Mouse (Mus musculus) limb, embryonic 13.5 days (tissue): ENCODE data around the gene Tll2. TPM values are rescaled to one million over a fixed set of nuclear protein-coding genes. Genes with fewer than 3 reads are reported as not detected.

Source experiments
- ATAC-seq: fragments of 200-750 bp; cut with Nextera tagmentation; 2 replicates; pipeline ENCODE4 v1.8.0; 2017; ENCODE audit warnings: low read depth, moderate number of reproducible peaks, moderate TSS enrichment; ENCODE audit not compliant: low FRiP score
- H3K27ac ChIP-seq: fragments of 300-500 bp; sonication (generic); 2 replicates; pipeline ENCODE4 v1.5.1; 2015; ENCODE audit warnings: inconsistent platforms, mild to moderate bottlenecking, moderate library complexity
- H3K27me3 ChIP-seq: fragments of 300-500 bp; sonication (generic); 2 replicates; pipeline ENCODE4 v1.6.1; 2015; ENCODE audit warnings: mild to moderate bottlenecking, inconsistent platforms
- H3K36me3 ChIP-seq: fragments of 300-500 bp; sonication (generic); 2 replicates; pipeline ENCODE4 v1.6.1; 2015; ENCODE audit warnings: inconsistent platforms, mild to moderate bottlenecking, moderate library complexity
- H3K4me1 ChIP-seq: fragments of 300-500 bp; sonication (generic); 2 replicates; pipeline ENCODE4 v1.6.1; 2015; ENCODE audit warnings: inconsistent platforms
- H3K4me2 ChIP-seq: fragments of 300-500 bp; sonication (generic); replicated peaks from 2 replicates; pipeline ENCODE4 v1.6.1; 2015; ENCODE audit warnings: inconsistent platforms, mild to moderate bottlenecking, moderate library complexity
- H3K4me3 ChIP-seq: fragments of 300-500 bp; sonication (generic); 2 replicates; pipeline ENCODE4 v1.5.1; 2015; ENCODE audit warnings: moderate library complexity, mild to moderate bottlenecking, inconsistent platforms
- H3K9ac ChIP-seq: fragments of 300-500 bp; sonication (generic); 2 replicates; pipeline ENCODE4 v1.6.1; 2015; ENCODE audit warnings: mild to moderate bottlenecking, inconsistent platforms
- H3K9me3 ChIP-seq: fragments of 300-500 bp; sonication (generic); 2 replicates; pipeline ENCODE4 v1.6.1; 2016; ENCODE audit warnings: inconsistent platforms
- WGBS: fragments of 180-500 bp; shearing (Covaris S2); methylation state at CpG from one replicate; pipeline ENCODE4 v1.1.7; 2015; 5-methylcytosine and 5-hydroxymethylcytosine counted together
- polyA plus RNA-seq: library from polyadenylated mRNA; unstranded; fragments of >200 nt; fragmentation: Nextera tagmentation; extraction: Ambion mirVana; gene quantifications from 2 replicates; pipeline ENCODE4 v1.2.1, GENCODE M21; 2015

Gene Tll2
- polyA plus RNA-seq, 1 experiment from 2014 or later, result 1.1 TPM

DNA sequence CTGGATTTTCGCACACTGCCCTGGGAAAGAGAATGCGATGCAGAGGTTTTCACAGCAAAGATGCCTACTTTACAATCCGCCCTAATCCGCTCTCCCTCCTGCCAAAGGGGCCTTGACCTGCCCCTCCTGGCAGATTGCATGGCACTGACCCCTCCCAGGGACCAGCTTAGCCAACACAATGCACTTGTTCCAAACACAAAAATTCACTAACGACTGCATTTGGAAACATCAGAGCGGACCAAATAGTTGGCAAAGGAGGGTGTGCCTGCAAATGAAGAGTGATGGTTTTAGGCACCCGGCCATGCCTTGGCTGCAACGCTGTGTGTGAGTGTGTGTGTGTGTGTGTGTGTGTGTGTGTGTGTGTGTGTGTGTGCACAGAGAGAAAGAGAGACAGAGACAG lies 97.1 kb downstream of the Tll2 start:
- ATAC-seq, result no peak
- H3K36me3 ChIP-seq, result no peaks in the 10 kb centered on the region
- no peak overlapping the region for H3K27ac ChIP-seq
- H3K4me2 ChIP-seq, result no peak overlapping the region
- no peak overlapping the region for H3K4me3 ChIP-seq
- peaks cover 7% of the 10 kb centered on the region; the same call in 1 of the 2 replicates for H3K27me3 ChIP-seq
- H3K9ac ChIP-seq, result no peak overlapping the region
- no peaks in the 10 kb centered on the region for H3K9me3 ChIP-seq
- 66% methylated on average over 8 of the region's 8 CpGs for WGBS
- H3K4me1 ChIP-seq, result peaks cover 27% of the 10 kb centered on the region

DNA sequence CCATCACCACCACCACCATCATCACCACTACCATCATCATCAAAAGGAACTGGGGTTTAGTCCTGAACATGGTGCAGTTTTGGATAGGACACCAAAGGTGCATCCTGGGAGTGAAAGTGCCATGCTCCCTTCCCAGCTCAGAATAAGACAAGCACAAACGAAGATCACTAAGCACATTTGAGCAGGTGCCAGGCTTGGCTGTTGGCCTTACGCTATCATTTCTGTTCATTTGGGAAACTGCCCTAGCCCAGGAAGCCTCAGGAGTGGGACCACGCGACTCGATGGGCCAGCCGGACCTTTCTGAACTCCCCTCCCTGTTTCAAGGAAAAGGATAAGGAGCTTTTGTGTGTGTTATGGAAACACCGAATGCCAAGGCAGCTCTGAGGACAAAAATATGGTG lies 98.0 kb downstream of the Tll2 start:
- WGBS, result 87% methylated on average over 7 of the region's 7 CpGs
- H3K4me1 ChIP-seq, result peaks cover 26% of the 10 kb centered on the region
- no peak for ATAC-seq

DNA sequence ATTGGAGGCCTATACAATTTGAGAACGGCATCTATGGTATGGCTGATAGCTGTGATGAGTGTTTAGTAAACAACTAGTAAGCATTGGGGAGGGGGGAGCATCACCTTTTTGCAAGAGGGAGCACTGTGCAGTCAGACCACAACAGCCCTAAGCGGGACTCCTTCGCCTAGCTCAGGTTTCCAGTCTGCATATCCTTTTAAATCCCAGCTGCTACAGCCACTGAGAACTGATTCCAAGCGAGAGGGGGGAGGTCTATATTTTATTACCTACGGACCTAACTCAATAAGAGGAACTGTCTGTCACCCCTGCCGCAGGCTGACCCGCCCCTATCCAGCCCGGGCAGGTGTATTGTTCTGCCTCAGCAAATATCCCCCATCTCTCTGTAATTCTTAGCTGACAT lies 99.1 kb downstream of the Tll2 start:
- Histone ChIP-seq H3K36me3 (no peaks in the 10 kb centered on the region), H3K9ac (no peak overlapping the region), H3K4me1 (peaks cover 21% of the 10 kb centered on the region), H3K9me3 (no peaks in the 10 kb centered on the region), H3K4me3 (no peak overlapping the region), H3K27ac (no peak overlapping the region), H3K27me3 (peaks cover 4% of the 10 kb centered on the region; the same call in 1 of the 2 replicates), H3K4me2 (no peak overlapping the region)
- 35% methylated on average over 8 of the region's 8 CpGs for WGBS
- ATAC-seq, result peak; percentile 39

More for the DNA sequence above, 98.0 kb downstream of the Tll2 start:
- Histone ChIP-seq H3K36me3 (no peaks in the 10 kb centered on the region), H3K27ac (no peak overlapping the region), H3K4me3 (no peak overlapping the region), H3K9me3 (no peaks in the 10 kb centered on the region), H3K9ac (no peak overlapping the region), H3K4me2 (no peak overlapping the region), H3K27me3 (peaks cover 4% of the 10 kb centered on the region; the same call in 1 of the 2 replicates)

DNA sequence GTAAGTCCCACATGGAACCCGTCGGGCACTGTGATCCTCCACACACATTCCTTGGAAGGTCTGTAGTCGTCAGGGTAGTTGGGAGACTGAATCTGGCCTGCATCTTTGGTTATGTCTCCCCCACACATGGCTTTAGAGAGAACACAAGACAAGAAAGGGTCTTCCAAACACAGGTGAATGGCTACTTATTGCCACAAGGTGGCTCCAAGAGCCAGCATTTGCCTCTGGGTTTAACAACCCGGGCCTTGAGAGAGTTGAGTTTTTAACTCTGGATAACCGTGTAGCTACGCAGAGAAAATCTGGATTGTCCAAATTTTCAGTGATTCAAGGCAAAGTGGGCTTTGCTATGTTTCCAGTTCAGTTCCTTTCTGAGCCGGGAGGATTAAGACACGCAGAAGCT lies 101.7 kb downstream of the Tll2 start:
- Histone ChIP-seq H3K36me3 (no peaks in the 10 kb centered on the region), H3K27ac (no peak overlapping the region), H3K4me3 (no peak overlapping the region), H3K4me2 (no peak overlapping the region), H3K9ac (no peak overlapping the region), H3K9me3 (no peaks in the 10 kb centered on the region), H3K4me1 (peaks cover 16% of the 10 kb centered on the region), H3K27me3 (no peaks in the 10 kb centered on the region; the same call in 1 of the 2 replicates)
- ATAC-seq, result 0 out of 2 replicates have a peak, but pooled peaks have one; percentile 25
- WGBS, result 44% methylated on average over 8 of the region's 8 CpGs

DNA sequence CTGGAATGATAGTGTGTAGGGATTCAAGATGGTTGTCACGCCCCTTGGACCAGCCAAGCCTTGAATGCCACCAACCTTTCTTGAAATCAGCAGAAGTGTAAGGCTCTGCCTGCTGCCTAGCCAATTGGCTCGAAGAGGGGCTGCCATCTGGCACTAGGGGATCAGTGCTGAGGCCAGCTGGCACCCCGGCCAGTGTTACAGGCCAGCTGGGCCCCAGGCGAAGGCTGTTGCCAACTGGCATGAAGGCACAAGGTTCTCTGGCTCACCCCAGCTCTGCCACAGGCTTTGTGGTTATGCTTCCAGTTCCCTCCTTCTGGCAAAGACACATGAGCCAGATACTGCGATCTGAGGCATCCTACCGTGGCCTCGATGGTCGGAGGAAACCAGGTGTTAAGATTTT lies 105.2 kb downstream of the Tll2 start:
- no peak overlapping the region for H3K4me3 ChIP-seq
- H3K4me1 ChIP-seq, result no peaks in the 10 kb centered on the region
- H3K27me3 ChIP-seq, result no peaks in the 10 kb centered on the region; the same call in 1 of the 2 replicates
- ATAC-seq, result no peak
- H3K4me2 ChIP-seq, result no peak overlapping the region
- no peaks in the 10 kb centered on the region for H3K36me3 ChIP-seq
- H3K9me3 ChIP-seq, result no peaks in the 10 kb centered on the region
- H3K27ac ChIP-seq, result no peak overlapping the region
- 85% methylated on average over 8 of the region's 8 CpGs for WGBS
- H3K9ac ChIP-seq, result no peak overlapping the region

DNA sequence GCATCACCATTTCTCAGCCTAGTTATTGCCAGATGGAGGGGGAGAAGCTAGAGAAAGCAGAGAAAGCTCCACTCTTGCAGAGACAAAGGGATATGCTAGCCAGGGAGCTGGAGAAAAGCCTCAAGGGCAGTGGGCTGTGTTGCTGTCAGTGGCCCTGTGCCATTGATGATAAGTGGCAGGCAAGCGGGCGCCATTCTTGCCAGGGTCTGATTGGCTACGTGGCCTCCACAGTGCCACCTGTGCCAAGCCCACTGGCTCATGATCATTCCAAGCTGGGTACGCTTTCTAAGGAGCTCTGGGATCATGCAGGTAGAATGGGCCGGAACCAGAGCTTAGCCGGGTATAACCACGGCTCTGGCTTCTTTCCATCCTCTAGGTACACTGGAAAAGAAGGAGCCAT lies 105.8 kb downstream of the Tll2 start:
- no peak overlapping the region for H3K4me3 ChIP-seq
- H3K9ac ChIP-seq, result no peak overlapping the region
- WGBS, result 93% methylated on average over 7 of the region's 7 CpGs
- no peaks in the 10 kb centered on the region for H3K36me3 ChIP-seq
- no peak for ATAC-seq
- no peak overlapping the region for H3K4me2 ChIP-seq
- no peaks in the 10 kb centered on the region for H3K9me3 ChIP-seq
- no peak overlapping the region for H3K27ac ChIP-seq
- no peaks in the 10 kb centered on the region for H3K27me3 ChIP-seq
- no peaks in the 10 kb centered on the region for H3K4me1 ChIP-seq

DNA sequence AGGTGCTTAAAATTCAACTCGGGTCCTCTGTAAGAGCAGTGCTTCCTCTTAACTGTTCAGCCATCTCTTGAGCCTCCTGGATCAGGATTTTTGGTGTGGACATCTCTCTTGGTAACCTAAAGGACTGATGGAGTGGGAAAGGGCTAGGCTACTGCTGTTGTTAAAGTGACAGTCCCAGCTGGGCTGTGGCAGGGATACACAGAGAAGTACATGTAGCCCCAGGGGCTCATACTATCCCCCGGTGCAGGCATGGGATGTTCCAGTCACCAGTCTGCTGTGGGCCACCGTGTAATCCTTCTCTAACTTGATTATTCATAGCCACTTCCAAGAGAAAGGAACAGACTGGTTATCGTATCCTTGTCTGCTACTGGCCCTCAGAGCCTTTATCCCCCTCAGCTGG lies 109.6 kb downstream of the Tll2 start:
- ATAC-seq, result no peak
- H3K4me1 ChIP-seq, result no peaks in the 10 kb centered on the region
- H3K27ac ChIP-seq, result no peak overlapping the region
- no peaks in the 10 kb centered on the region for H3K36me3 ChIP-seq
- H3K4me2 ChIP-seq, result no peak overlapping the region
- WGBS, result 71% methylated on average over 4 of the region's 4 CpGs
- H3K27me3 ChIP-seq, result no peaks in the 10 kb centered on the region
- no peak overlapping the region for H3K4me3 ChIP-seq
- no peak overlapping the region for H3K9ac ChIP-seq
- no peaks in the 10 kb centered on the region for H3K9me3 ChIP-seq

DNA sequence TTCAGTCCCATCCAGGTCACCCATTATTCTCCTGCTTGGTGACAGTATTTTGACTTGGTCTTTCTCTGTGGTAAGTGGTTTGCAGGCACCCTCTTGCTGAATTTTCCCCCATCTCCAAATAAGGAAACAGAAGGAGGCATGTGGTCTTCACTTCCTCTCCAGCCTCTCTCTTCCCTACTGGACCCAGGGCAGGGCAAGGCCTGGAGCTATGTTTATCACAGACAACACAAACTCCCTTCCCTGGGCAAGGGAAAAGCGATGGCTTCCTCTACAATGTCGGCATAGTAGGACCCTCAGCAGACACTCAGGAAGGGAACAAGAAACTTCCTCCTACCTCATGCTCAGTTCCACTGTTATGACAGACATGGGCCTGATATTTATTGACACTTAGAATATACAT lies 114.7 kb downstream of the Tll2 start:
- Histone ChIP-seq H3K4me3 (no peak overlapping the region), H3K4me2 (no peak overlapping the region), H3K27me3 (peaks cover 25% of the 10 kb centered on the region), H3K36me3 (no peaks in the 10 kb centered on the region), H3K9me3 (no peaks in the 10 kb centered on the region), H3K27ac (no peak overlapping the region), H3K9ac (no peak overlapping the region), H3K4me1 (0 out of 2 replicates have a peak, but pooled peaks cover 3% of the 10 kb centered on the region)
- ATAC-seq, result no peak
- WGBS, result 84% methylated on average over 2 of the region's 2 CpGs

DNA sequence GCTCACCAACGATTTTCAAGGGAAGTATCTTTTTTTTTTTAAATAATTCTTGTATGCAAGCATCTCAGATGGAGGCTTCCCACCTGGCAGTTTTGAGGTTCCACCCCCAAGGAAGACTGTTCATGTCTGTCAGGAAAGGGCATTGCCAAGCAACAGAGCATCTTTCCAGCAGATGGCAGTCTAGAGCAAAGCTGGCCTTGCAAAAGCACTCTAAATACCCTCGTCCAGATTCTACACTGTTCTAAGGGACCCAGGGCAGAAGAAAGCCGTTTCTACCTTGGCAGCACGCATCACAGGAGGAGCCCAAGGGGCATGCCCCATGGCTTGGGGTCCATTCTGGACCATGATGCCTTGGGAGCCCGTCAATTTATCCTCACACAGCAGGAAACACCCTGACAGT lies 116.8 kb downstream of the Tll2 start:
- Histone ChIP-seq H3K27ac (no peak overlapping the region), H3K9me3 (no peaks in the 10 kb centered on the region), H3K4me3 (no peak overlapping the region), H3K4me2 (no peak overlapping the region), H3K9ac (no peak overlapping the region), H3K27me3 (peaks cover 25% of the 10 kb centered on the region), H3K4me1 (0 out of 2 replicates have a peak, but pooled peaks cover 3% of the 10 kb centered on the region), H3K36me3 (no peaks in the 10 kb centered on the region)
- 13% methylated on average over 5 of the region's 5 CpGs for WGBS
- ATAC-seq, result no peak

DNA sequence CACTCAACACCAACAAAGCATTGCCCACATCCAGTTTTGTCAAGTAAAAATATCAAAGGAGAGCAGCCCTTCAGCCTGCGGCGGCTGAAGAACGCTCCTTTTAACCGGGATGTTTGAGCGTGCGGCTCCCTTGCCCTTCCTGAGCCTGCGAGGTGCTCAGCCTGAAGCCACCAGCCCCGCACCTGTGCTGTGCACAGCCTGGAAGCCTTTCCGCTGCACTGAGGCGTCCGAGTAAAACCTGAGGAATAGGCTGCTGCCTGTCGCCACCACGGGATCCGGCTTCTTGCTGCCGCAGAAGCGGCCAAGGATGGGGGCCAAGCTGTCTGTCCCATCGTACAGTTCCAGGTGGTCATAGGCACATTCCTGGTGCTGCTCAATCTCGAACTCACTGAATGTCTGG lies 118.1 kb downstream of the Tll2 start:
- WGBS, result 45% methylated on average over 18 of the region's 18 CpGs
- no peak for ATAC-seq
- Histone ChIP-seq H3K4me2 (peak overlapping the region; percentile 38), H3K4me3 (no peak overlapping the region), H3K4me1 (0 out of 2 replicates have a peak, but pooled peaks cover 3% of the 10 kb centered on the region), H3K36me3 (no peaks in the 10 kb centered on the region), H3K27ac (no peak overlapping the region), H3K9ac (no peak overlapping the region), H3K27me3 (peaks cover 25% of the 10 kb centered on the region), H3K9me3 (no peaks in the 10 kb centered on the region)

DNA sequence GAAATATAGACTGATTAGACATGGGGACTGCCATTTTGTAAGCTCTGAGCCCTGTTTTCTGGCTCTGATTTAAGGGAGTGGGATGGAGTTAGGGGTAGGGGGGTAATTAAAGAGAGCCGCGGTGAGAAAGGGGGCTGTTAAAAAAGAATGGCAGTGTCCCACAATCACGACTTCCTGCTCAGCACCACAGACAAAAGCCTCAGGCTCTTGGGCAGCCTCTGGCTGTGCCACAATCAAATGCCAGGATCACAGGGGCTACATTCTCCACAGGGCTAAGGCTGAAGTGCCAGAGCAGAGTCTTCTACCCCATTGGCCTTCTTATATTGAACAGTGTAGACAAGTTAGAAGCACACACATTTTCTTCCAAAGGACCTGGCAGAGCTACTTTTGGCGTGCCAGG lies 118.7 kb downstream of the Tll2 start:
- no peak for ATAC-seq
- H3K27me3 ChIP-seq, result peaks cover 25% of the 10 kb centered on the region
- H3K9ac ChIP-seq, result no peak overlapping the region
- no peak overlapping the region for H3K27ac ChIP-seq
- no peak overlapping the region for H3K4me3 ChIP-seq
- no peaks in the 10 kb centered on the region for H3K36me3 ChIP-seq
- H3K4me1 ChIP-seq, result 0 out of 2 replicates have a peak, but pooled peaks cover 3% of the 10 kb centered on the region
- no peaks in the 10 kb centered on the region for H3K9me3 ChIP-seq
- 0 out of 2 replicates have a peak overlapping the region, but pooled peaks have one; percentile 38 for H3K4me2 ChIP-seq
- 31% methylated on average over 4 of the region's 4 CpGs for WGBS

DNA sequence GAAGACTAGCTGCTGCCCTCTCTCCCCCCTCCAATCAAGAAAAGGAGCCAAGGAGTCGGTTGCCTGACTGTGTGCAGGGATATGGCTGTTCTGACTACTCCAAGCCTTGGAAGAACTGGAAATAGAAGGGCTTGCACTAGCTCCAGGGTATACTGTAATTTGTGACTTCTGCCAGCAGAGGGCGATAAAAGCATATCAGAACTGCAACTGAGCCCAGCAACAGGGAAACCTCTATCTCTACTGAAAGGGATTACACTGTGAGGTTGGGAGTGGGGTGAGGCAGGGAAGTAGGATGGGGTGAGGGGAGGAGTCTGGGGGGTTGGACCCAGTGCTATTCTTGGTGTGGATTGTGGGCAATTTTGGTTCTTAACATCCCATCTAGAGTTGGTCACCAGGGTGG lies 119.9 kb downstream of the Tll2 start:
- Histone ChIP-seq H3K9ac (no peak overlapping the region), H3K4me2 (no peak overlapping the region), H3K4me1 (0 out of 2 replicates have a peak, but pooled peaks cover 3% of the 10 kb centered on the region), H3K9me3 (no peaks in the 10 kb centered on the region), H3K36me3 (no peaks in the 10 kb centered on the region), H3K4me3 (no peak overlapping the region), H3K27ac (no peak overlapping the region), H3K27me3 (peaks cover 25% of the 10 kb centered on the region)
- 0 out of 2 replicates have a peak, but pooled peaks have one; percentile 43 for ATAC-seq
- WGBS, result 8% methylated on average over 2 of the region's 2 CpGs

DNA sequence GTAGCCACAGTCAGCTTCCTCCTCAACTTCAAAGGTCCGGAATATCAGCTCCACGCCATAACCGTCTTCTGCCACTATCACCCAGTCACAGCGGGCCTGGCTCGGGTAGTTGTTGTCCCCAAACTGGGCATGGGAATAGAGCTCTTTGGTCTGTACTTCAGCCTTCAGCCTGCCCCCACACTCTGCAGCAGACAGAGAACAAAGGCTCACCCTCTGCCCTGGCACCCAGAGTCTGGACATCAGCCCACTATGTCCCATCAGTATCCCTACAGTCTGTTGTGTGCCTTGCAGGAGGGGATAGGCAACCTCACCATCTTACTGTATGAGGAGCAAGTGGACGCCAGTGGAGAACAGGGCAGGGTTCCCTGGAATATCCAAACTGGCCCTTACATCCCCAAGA lies 120.3 kb downstream of the Tll2 start:
- peaks cover 25% of the 10 kb centered on the region for H3K27me3 ChIP-seq
- no peak overlapping the region for H3K4me2 ChIP-seq
- H3K36me3 ChIP-seq, result no peaks in the 10 kb centered on the region
- 90% methylated on average over 6 of the region's 6 CpGs for WGBS
- no peaks in the 10 kb centered on the region for H3K9me3 ChIP-seq
- no peak overlapping the region for H3K9ac ChIP-seq
- 0 out of 2 replicates have a peak, but pooled peaks cover 3% of the 10 kb centered on the region for H3K4me1 ChIP-seq
- H3K4me3 ChIP-seq, result no peak overlapping the region
- H3K27ac ChIP-seq, result no peak overlapping the region
- no peak for ATAC-seq
